Mouse (Mus musculus) CH12.LX (cell line): ENCODE measurements around the gene Yif1b. TPM values are rescaled to one million over a fixed set of nuclear protein-coding genes. Genes with fewer than 3 reads are reported as not detected.
A peak's percentile ranks its signal among the peaks of the same experiment; 100 is the strongest.

Experiments used
- DNase-seq: peaks from one replicate; pipeline ENCODE4 v3.0.0-alpha.2; 2013; ENCODE audit errors: extremely low read depth
- H3K27ac ChIP-seq: 2 replicates; pipeline ENCODE4 v1.5.1; 2012; ENCODE audit warnings: low read depth, mild to moderate bottlenecking, control low read depth, moderate library complexity; ENCODE audit not compliant: insufficient read depth
- H3K27me3 ChIP-seq: replicated peaks from 2 replicates; pipeline ENCODE3; 2012; ENCODE audit warnings: inconsistent platforms
- H3K36me3 ChIP-seq, 2 experiments: replicated peaks in 1 of 2; 2 replicates each; pipeline versions ENCODE3 to v1.6.1; 2012; ENCODE audit warnings: inconsistent platforms in 1 of 2, low read length in 1 of 2, mild to moderate bottlenecking in 1 of 2, mixed read lengths in 1 of 2, moderate library complexity in 1 of 2; ENCODE audit not compliant: control insufficient read depth in 1 of 2, insufficient read depth in 1 of 2
- H3K4me1 ChIP-seq, 2 experiments: 2 replicates each; pipeline ENCODE4 v1.6.1; 2012; ENCODE audit warnings: inconsistent platforms in 1 of 2, moderate library complexity in 1 of 2; ENCODE audit not compliant: insufficient read depth in 2 of 2, control insufficient read depth in 1 of 2
- H3K4me2 ChIP-seq: 2 replicates; pipeline ENCODE4 v1.6.1; 2012; ENCODE audit warnings: low read depth, mild to moderate bottlenecking, control low read depth; ENCODE audit not compliant: poor library complexity, insufficient read depth, severe bottlenecking
- H3K4me3 ChIP-seq, 3 experiments: fragments of 150-350 bp in 1 of 3; sonication (generic) in 1 of 3; replicated peaks in 1 of 3; 2 replicates each; pipeline versions ENCODE3 to v1.5.1; 2011 to 2012; ENCODE audit warnings: low read depth in 2 of 3, low read length in 2 of 3, mild to moderate bottlenecking in 2 of 3, moderate library complexity in 2 of 3, control low read depth in 1 of 3, improper control_type of control experiment in 1 of 3, inconsistent platforms in 1 of 3, mixed read lengths in 1 of 3; ENCODE audit not compliant: poor library complexity in 1 of 3
- H3K79me2 ChIP-seq: replicated peaks from 2 replicates; pipeline ENCODE4 v1.6.1; 2012; ENCODE audit warnings: mild to moderate bottlenecking, moderate library complexity; ENCODE audit not compliant: control insufficient read depth, poor library complexity, insufficient read depth, severe bottlenecking; ENCODE audit errors: extremely low read depth
- H3K9ac ChIP-seq: 2 replicates; pipeline ENCODE4 v1.6.1; 2012; ENCODE audit warnings: low read depth, mild to moderate bottlenecking, control low read depth, moderate library complexity; ENCODE audit not compliant: insufficient read depth
- H3K9me3 ChIP-seq: replicated peaks from 2 replicates; pipeline ENCODE3; 2012; ENCODE audit warnings: low read length, inconsistent platforms, mixed read lengths
- BHLHE40 ChIP-seq: IDR thresholded peaks from 2 replicates; pipeline ENCODE4 v1.6.1; 2011; ENCODE audit warnings: mild to moderate bottlenecking, low read depth, low read length, improper control_type of control experiment
- CHD1 ChIP-seq: IDR thresholded peaks from 2 replicates; pipeline ENCODE4 v1.6.1; 2012; ENCODE audit warnings: low read depth, low read length, improper control_type of control experiment, inconsistent platforms
- CHD2 ChIP-seq: IDR thresholded peaks from 2 replicates; pipeline ENCODE4 v1.6.1; 2011; ENCODE audit warnings: low read length, improper control_type of control experiment
- CTCF ChIP-seq, 2 experiments: IDR thresholded peaks in 1 of 2; conservative IDR thresholded peaks in 1 of 2; 2 replicates each; pipeline ENCODE4 v1.5.1; 2011 to 2012; ENCODE audit warnings: low read depth in 2 of 2, low read length in 2 of 2, improper control_type of control experiment in 1 of 2, inconsistent platforms in 1 of 2, mild to moderate bottlenecking in 1 of 2, moderate library complexity in 1 of 2
- EP300 ChIP-seq: IDR thresholded peaks from 2 replicates; pipeline ENCODE4 v1.6.1; 2011; ENCODE audit warnings: low read length, improper control_type of control experiment
- KAT2A ChIP-seq: IDR thresholded peaks from 2 replicates; pipeline ENCODE4 v1.6.1; 2012; ENCODE audit warnings: low read length, improper control_type of control experiment, inconsistent platforms; ENCODE audit not compliant: insufficient replicate concordance
- MAX ChIP-seq: IDR thresholded peaks from 2 replicates; pipeline ENCODE4 v1.6.1; 2011; ENCODE audit warnings: low read length, improper control_type of control experiment
- MAZ ChIP-seq: IDR thresholded peaks from 2 replicates; pipeline ENCODE4 v1.6.1; 2012; ENCODE audit warnings: low read depth, mild to moderate bottlenecking, inconsistent platforms, low read length, improper control_type of control experiment, moderate library complexity
- MEF2A ChIP-seq: IDR thresholded peaks from 2 replicates; pipeline ENCODE4 v1.6.1; 2014; ENCODE audit warnings: low read depth, mild to moderate bottlenecking, inconsistent platforms, low read length, improper control_type of control experiment, borderline replicate concordance
- NRF1 ChIP-seq: IDR thresholded peaks from 2 replicates; pipeline ENCODE4 v1.6.1; 2014; ENCODE audit warnings: low read depth, mild to moderate bottlenecking, inconsistent platforms, low read length, improper control_type of control experiment, moderate library complexity
- POLR2A ChIP-seq: IDR thresholded peaks from 2 replicates; pipeline ENCODE4 v1.6.1; 2011; ENCODE audit warnings: low read depth, mild to moderate bottlenecking, improper control_type of control experiment, low read length
- POLR2AphosphoS2 ChIP-seq: IDR thresholded peaks from 2 replicates; pipeline ENCODE4 v1.6.1; 2011; ENCODE audit warnings: low read depth, low read length, improper control_type of control experiment
- RAD21 ChIP-seq: IDR thresholded peaks from 2 replicates; pipeline ENCODE4 v1.6.1; 2011; ENCODE audit warnings: low read depth, mild to moderate bottlenecking, low read length, improper control_type of control experiment, moderate library complexity
- SIN3A ChIP-seq: IDR thresholded peaks from 2 replicates; pipeline ENCODE4 v1.6.1; 2012; ENCODE audit warnings: low read length, improper control_type of control experiment, inconsistent platforms
- SMC3 ChIP-seq: IDR thresholded peaks from 2 replicates; pipeline ENCODE4 v1.6.1; 2011; ENCODE audit warnings: low read depth, low read length, improper control_type of control experiment
- TBP ChIP-seq: conservative IDR thresholded peaks from 2 replicates; pipeline ENCODE4 v1.6.1; 2011; ENCODE audit warnings: low read depth, low read length, improper control_type of control experiment
- UBTF ChIP-seq: IDR thresholded peaks from 2 replicates; pipeline ENCODE4 v1.6.1; 2012; ENCODE audit warnings: low read depth, mild to moderate bottlenecking, inconsistent platforms, low read length, improper control_type of control experiment, moderate library complexity
- USF2 ChIP-seq: conservative IDR thresholded peaks from 2 replicates; pipeline ENCODE4 v1.6.1; 2011; ENCODE audit warnings: low read depth, low read length, improper control_type of control experiment
- ZMIZ1 ChIP-seq: IDR thresholded peaks from 2 replicates; pipeline ENCODE4 v1.6.1; 2012; ENCODE audit warnings: low read depth, mild to moderate bottlenecking, inconsistent platforms, low read length, improper control_type of control experiment
- dilution Hi-C: fragments of 300-500 bp; cut with MboI; formaldehyde crosslinking; loops from 2 replicates; pipeline ENCODE4 v1.14.3; 2020; ENCODE audit warnings: low sequenced_read_pairs; ENCODE audit not compliant: extremely low pct_unique_long_range_greater_than_20kb, extremely low pct_ligation_motif_present
- in situ Hi-C: fragments of 300-500 bp; cut with MboI; formaldehyde crosslinking; loops from 3 replicates; pipeline ENCODE4 v1.14.3; 2019; ENCODE audit warnings: low sequenced_read_pairs, low pct_ligation_motif_present, low pct_unique_long_range_greater_than_20kb, mixed read lengths
- polyA plus RNA-seq: library from polyadenylated mRNA; unstranded; fragments of >175 nt; gene quantifications from 2 replicates; pipeline ENCODE4 v1.2.1, GENCODE M21; 2012; ENCODE audit warnings: low read depth; ENCODE audit not compliant: insufficient read length
- total RNA-seq, 2 experiments: library from RNA; depleted of rRNA; stranded (reverse); fragments of 300-350 nt in 1 of 2; fragments of >200 nt in 1 of 2; gene quantifications; 2 replicates each; pipeline ENCODE4 v1.2.3; 2012 to 2014

The Yif1b gene
- total and polyA plus RNA-seq, 3 experiments = 63.0 to 99.4 (median 69.4) TPM

- dilution Hi-C loops (no loop called here), in situ Hi-C loops (no loop called here)
- Histone ChIP-seq H3K9ac (no peak overlapping the region), H3K9me3 (no peaks in the 10 kb centered on the region), H3K27ac (no peak overlapping the region), H3K4me2 (no peak overlapping the region), H3K4me3 (no peak overlapping the region), H3K4me1 (peaks cover 0 to 18% of the 10 kb centered on the region in 2 experiments; a peak in 2 of 4 replicates), H3K27me3 (peaks cover 43% of the 10 kb centered on the region), H3K79me2 (no peaks in the 10 kb centered on the region), H3K36me3 (no peaks in the 10 kb centered on the region)
- no peak for DNase-seq
- no peak for TF ChIP-seq ZMIZ1
- no peak for TF ChIP-seq TBP
- no peak for TF ChIP-seq POLR2A
- no peak for TF ChIP-seq SIN3A
- no peak for TF ChIP-seq KAT2A
- TF ChIP-seq UBTF = no peak
- TF ChIP-seq CTCF (conservative IDR thresholded peaks at IDR 0.05 in 1 of 2, IDR thresholded peaks at IDR 0.05 in 1 of 2; ENCODE audit: low read depth in 2 of 2, low read length in 2 of 2) = peak in 1 of 2 experiments; percentile 34; a peak in 2 of 4 replicates
Observed at GRCm38 (mm10) chr7:29287481-29287880, 49.4 kb downstream of the Yif1b start.

- Histone ChIP-seq H3K27me3 (peaks cover 43% of the 10 kb centered on the region), H3K36me3 (no peaks in the 10 kb centered on the region), H3K27ac (no peak overlapping the region), H3K9ac (no peak overlapping the region), H3K4me1 (peaks cover 0 to 24% of the 10 kb centered on the region in 2 experiments; a peak in 2 of 4 replicates), H3K79me2 (no peaks in the 10 kb centered on the region), H3K4me2 (no peak overlapping the region), H3K9me3 (no peaks in the 10 kb centered on the region), H3K4me3 (no peak overlapping the region)
- no peak for TF ChIP-seq CHD1
- no peak for TF ChIP-seq USF2
- no peak for TF ChIP-seq MAX
- no peak for TF ChIP-seq EP300
- in situ Hi-C loops (no loop called here), dilution Hi-C loops (no loop called here)
- DNase-seq = no peak
Observed at GRCm38 (mm10) chr7:29288079-29288478, 50.0 kb downstream of the Yif1b start.

GRCm38 (mm10) chr7:29288942-29289638, 51.0 kb downstream of the Yif1b start, which contains the start of gene Ppp1r14a:
Gene Ppp1r14a, plus strand, starts transcription at chr7:29289308.
- Histone ChIP-seq H3K4me3 (peak within 1 kb of the TSS in 2 of 3 experiments; percentile 46 to 48), H3K4me1 (peaks cover 2 to 34% of the 10 kb centered on the region in 2 experiments), H3K36me3 (no peaks in the 10 kb centered on the region), H3K9me3 (no peaks in the 10 kb centered on the region), H3K27me3 (peaks cover 40% of the 10 kb centered on the region), H3K27ac (no peak within 1 kb of the TSS), H3K9ac (no peak within 1 kb of the TSS), H3K4me2 (peak within 1 kb of the TSS; percentile 47), H3K79me2 (no peaks in the 10 kb centered on the region)
- peak; percentile 53 to 72 for TF ChIP-seq CTCF (conservative IDR thresholded peaks at IDR 0.05 in 1 of 2, IDR thresholded peaks at IDR 0.05 in 1 of 2; ENCODE audit: low read depth in 2 of 2, low read length in 2 of 2)
- peak; percentile 42; the same call in 1 of the 2 replicates for TF ChIP-seq NRF1
- no peak for TF ChIP-seq MEF2A
- no peak for TF ChIP-seq CHD2
- peak; percentile 57 for TF ChIP-seq SMC3
- peak; percentile 60 for TF ChIP-seq BHLHE40
- TF ChIP-seq ZMIZ1 = no peak
- TF ChIP-seq MAZ = 0 out of 2 replicates have a peak, but pooled peaks have one; percentile 33
- TF ChIP-seq RAD21 = peak; percentile 12
- TF ChIP-seq POLR2AphosphoS2 = no peak
- TF ChIP-seq USF2 = no peak
- DNase-seq = peak; percentile 49
- dilution Hi-C loops (no loop called here), in situ Hi-C loops (no loop called here)
